Mouse (Mus musculus) limb, embryonic 13.5 days (tissue): ENCODE measurements around the gene Gm28048. TPM values are rescaled to one million over a fixed set of nuclear protein-coding genes. Genes with fewer than 3 reads are reported as not detected.

Experiments
- ATAC-seq: fragments of 200-750 bp; cut with Nextera tagmentation; 2 replicates; pipeline ENCODE4 v1.8.0; 2017; ENCODE audit warnings: low read depth, moderate number of reproducible peaks, moderate TSS enrichment; ENCODE audit not compliant: low FRiP score
- H3K27ac ChIP-seq: fragments of 300-500 bp; sonication (generic); 2 replicates; pipeline ENCODE4 v1.5.1; 2015; ENCODE audit warnings: inconsistent platforms, mild to moderate bottlenecking, moderate library complexity
- H3K27me3 ChIP-seq: fragments of 300-500 bp; sonication (generic); 2 replicates; pipeline ENCODE4 v1.6.1; 2015; ENCODE audit warnings: mild to moderate bottlenecking, inconsistent platforms
- H3K36me3 ChIP-seq: fragments of 300-500 bp; sonication (generic); 2 replicates; pipeline ENCODE4 v1.6.1; 2015; ENCODE audit warnings: inconsistent platforms, mild to moderate bottlenecking, moderate library complexity
- H3K4me1 ChIP-seq: fragments of 300-500 bp; sonication (generic); 2 replicates; pipeline ENCODE4 v1.6.1; 2015; ENCODE audit warnings: inconsistent platforms
- H3K4me2 ChIP-seq: fragments of 300-500 bp; sonication (generic); replicated peaks from 2 replicates; pipeline ENCODE4 v1.6.1; 2015; ENCODE audit warnings: inconsistent platforms, mild to moderate bottlenecking, moderate library complexity
- H3K4me3 ChIP-seq: fragments of 300-500 bp; sonication (generic); 2 replicates; pipeline ENCODE4 v1.5.1; 2015; ENCODE audit warnings: moderate library complexity, mild to moderate bottlenecking, inconsistent platforms
- H3K9ac ChIP-seq: fragments of 300-500 bp; sonication (generic); 2 replicates; pipeline ENCODE4 v1.6.1; 2015; ENCODE audit warnings: mild to moderate bottlenecking, inconsistent platforms
- H3K9me3 ChIP-seq: fragments of 300-500 bp; sonication (generic); 2 replicates; pipeline ENCODE4 v1.6.1; 2016; ENCODE audit warnings: inconsistent platforms
- WGBS: fragments of 180-500 bp; shearing (Covaris S2); methylation state at CpG from one replicate; pipeline ENCODE4 v1.1.7; 2015; 5-methylcytosine and 5-hydroxymethylcytosine counted together
- polyA plus RNA-seq: library from polyadenylated mRNA; unstranded; fragments of >200 nt; fragmentation: Nextera tagmentation; extraction: Ambion mirVana; gene quantifications from 2 replicates; pipeline ENCODE4 v1.2.1, GENCODE M21; 2015

The Gm28048 gene
- polyA plus RNA-seq, 1 experiment from 2014 or later: 7.6 TPM

- Histone ChIP-seq H3K4me2 (no peak overlapping the region), H3K27ac (no peak overlapping the region), H3K9me3 (no peaks in the 10 kb centered on the region), H3K4me1 (no peaks in the 10 kb centered on the region), H3K27me3 (no peaks in the 10 kb centered on the region), H3K36me3 (peaks cover 22% of the 10 kb centered on the region), H3K9ac (no peak overlapping the region), H3K4me3 (no peak overlapping the region)
- ATAC-seq: no peak
- WGBS: 91% methylated on average over 4 of the region's 4 CpGs
These were observed 84.2 kb downstream of the Gm28048 start for GRCm38 (mm10) chr11:22897642-22898041.

GRCm38 (mm10) chr11:22897127-22897526, 84.8 kb downstream of the Gm28048 start:
- no peak overlapping the region for H3K4me2 ChIP-seq
- no peak overlapping the region for H3K9ac ChIP-seq
- H3K36me3 ChIP-seq: peaks cover 22% of the 10 kb centered on the region
- ATAC-seq: no peak
- H3K27ac ChIP-seq: no peak overlapping the region
- no peaks in the 10 kb centered on the region for H3K9me3 ChIP-seq
- 88% methylated on average over 4 of the region's 4 CpGs for WGBS
- no peaks in the 10 kb centered on the region for H3K27me3 ChIP-seq
- H3K4me1 ChIP-seq: no peaks in the 10 kb centered on the region
- no peak overlapping the region for H3K4me3 ChIP-seq

- H3K36me3 ChIP-seq: peaks cover 2% of the 10 kb centered on the region
- H3K9me3 ChIP-seq: no peaks in the 10 kb centered on the region
- WGBS: 41% methylated on average over 3 of the region's 3 CpGs
- no peak for ATAC-seq
- H3K9ac ChIP-seq: no peak overlapping the region
- H3K4me1 ChIP-seq: no peaks in the 10 kb centered on the region
- H3K4me3 ChIP-seq: no peak overlapping the region
- H3K27me3 ChIP-seq: no peaks in the 10 kb centered on the region
- no peak overlapping the region for H3K4me2 ChIP-seq
- no peak overlapping the region for H3K27ac ChIP-seq
These were observed 88.8 kb downstream of the Gm28048 start for GRCm38 (mm10) chr11:22893075-22893474.

- ATAC-seq: no peak
- H3K4me3 ChIP-seq: no peak overlapping the region
- H3K4me1 ChIP-seq: no peaks in the 10 kb centered on the region
- WGBS: 75% methylated on average over 6 of the region's 6 CpGs
- no peaks in the 10 kb centered on the region for H3K27me3 ChIP-seq
- no peaks in the 10 kb centered on the region for H3K9me3 ChIP-seq
- no peak overlapping the region for H3K4me2 ChIP-seq
- no peaks in the 10 kb centered on the region for H3K36me3 ChIP-seq
- H3K9ac ChIP-seq: no peak overlapping the region
- no peak overlapping the region for H3K27ac ChIP-seq
These were observed 89.4 kb downstream of the Gm28048 start for GRCm38 (mm10) chr11:22892466-22892865.

GRCm38 (mm10) chr11:22891876-22892275, 90.0 kb downstream of the Gm28048 start:
- no peak overlapping the region for H3K9ac ChIP-seq
- no peaks in the 10 kb centered on the region for H3K36me3 ChIP-seq
- H3K4me3 ChIP-seq: no peak overlapping the region
- H3K27me3 ChIP-seq: no peaks in the 10 kb centered on the region
- H3K27ac ChIP-seq: no peak overlapping the region
- no peak for ATAC-seq
- H3K9me3 ChIP-seq: no peaks in the 10 kb centered on the region
- WGBS: 87% methylated on average over 7 of the region's 7 CpGs
- no peak overlapping the region for H3K4me2 ChIP-seq
- no peaks in the 10 kb centered on the region for H3K4me1 ChIP-seq

GRCm38 (mm10) chr11:22891242-22891641, 90.6 kb downstream of the Gm28048 start:
- H3K27me3 ChIP-seq: no peaks in the 10 kb centered on the region
- H3K4me1 ChIP-seq: no peaks in the 10 kb centered on the region
- WGBS: 66% methylated on average over 9 of the region's 9 CpGs
- no peaks in the 10 kb centered on the region for H3K9me3 ChIP-seq
- H3K27ac ChIP-seq: no peak overlapping the region
- H3K36me3 ChIP-seq: no peaks in the 10 kb centered on the region
- H3K4me3 ChIP-seq: no peak overlapping the region
- H3K4me2 ChIP-seq: no peak overlapping the region
- no peak for ATAC-seq
- H3K9ac ChIP-seq: no peak overlapping the region

- no peak overlapping the region for H3K9ac ChIP-seq
- H3K9me3 ChIP-seq: no peaks in the 10 kb centered on the region
- no peaks in the 10 kb centered on the region for H3K36me3 ChIP-seq
- H3K4me3 ChIP-seq: no peak overlapping the region
- H3K27ac ChIP-seq: no peak overlapping the region
- WGBS: 87% methylated on average over 3 of the region's 3 CpGs
- no peaks in the 10 kb centered on the region for H3K4me1 ChIP-seq
- no peaks in the 10 kb centered on the region for H3K27me3 ChIP-seq
- ATAC-seq: no peak
- H3K4me2 ChIP-seq: no peak overlapping the region
These were observed 92.7 kb downstream of the Gm28048 start for GRCm38 (mm10) chr11:22889224-22889623.

GRCm38 (mm10) chr11:22886991-22887390, 94.9 kb downstream of the Gm28048 start:
- no peaks in the 10 kb centered on the region for H3K27me3 ChIP-seq
- WGBS: 96% methylated on average over 4 of the region's 4 CpGs
- no peaks in the 10 kb centered on the region for H3K4me1 ChIP-seq
- no peaks in the 10 kb centered on the region for H3K9me3 ChIP-seq
- H3K4me2 ChIP-seq: no peak overlapping the region
- H3K27ac ChIP-seq: no peak overlapping the region
- no peak overlapping the region for H3K4me3 ChIP-seq
- H3K9ac ChIP-seq: no peak overlapping the region
- no peak for ATAC-seq
- no peaks in the 10 kb centered on the region for H3K36me3 ChIP-seq

- Histone ChIP-seq H3K4me2 (no peak overlapping the region), H3K9me3 (no peaks in the 10 kb centered on the region), H3K36me3 (no peaks in the 10 kb centered on the region), H3K4me3 (no peak overlapping the region), H3K9ac (no peak overlapping the region), H3K27me3 (no peaks in the 10 kb centered on the region), H3K27ac (no peak overlapping the region), H3K4me1 (no peaks in the 10 kb centered on the region)
- ATAC-seq: no peak
- WGBS: 100% methylated on average over 1 of the region's 1 CpGs
These were observed 96.5 kb downstream of the Gm28048 start for GRCm38 (mm10) chr11:22885350-22885749.

GRCm38 (mm10) chr11:22883676-22884075, 98.2 kb downstream of the Gm28048 start:
- WGBS: 73% methylated on average over 2 of the region's 2 CpGs
- no peak overlapping the region for H3K4me3 ChIP-seq
- H3K36me3 ChIP-seq: no peaks in the 10 kb centered on the region
- 0 out of 2 replicates have a peak, but pooled peaks cover 3% of the 10 kb centered on the region for H3K4me1 ChIP-seq
- H3K27me3 ChIP-seq: no peaks in the 10 kb centered on the region
- no peak overlapping the region for H3K4me2 ChIP-seq
- no peak overlapping the region for H3K27ac ChIP-seq
- no peak for ATAC-seq
- H3K9ac ChIP-seq: no peak overlapping the region
- H3K9me3 ChIP-seq: no peaks in the 10 kb centered on the region

GRCm38 (mm10) chr11:22882926-22883325, 99.0 kb downstream of the Gm28048 start:
- H3K9ac ChIP-seq: no peak overlapping the region
- H3K36me3 ChIP-seq: no peaks in the 10 kb centered on the region
- no peak overlapping the region for H3K4me3 ChIP-seq
- H3K27me3 ChIP-seq: no peaks in the 10 kb centered on the region
- ATAC-seq: no peak
- 0 out of 2 replicates have a peak, but pooled peaks cover 3% of the 10 kb centered on the region for H3K4me1 ChIP-seq
- H3K4me2 ChIP-seq: no peak overlapping the region
- no peak overlapping the region for H3K27ac ChIP-seq
- H3K9me3 ChIP-seq: no peaks in the 10 kb centered on the region

- no peak overlapping the region for H3K27ac ChIP-seq
- H3K4me3 ChIP-seq: no peak overlapping the region
- no peak overlapping the region for H3K4me2 ChIP-seq
- H3K36me3 ChIP-seq: no peaks in the 10 kb centered on the region
- no peaks in the 10 kb centered on the region for H3K9me3 ChIP-seq
- 80% methylated on average over 3 of the region's 3 CpGs for WGBS
- H3K27me3 ChIP-seq: no peaks in the 10 kb centered on the region
- no peak overlapping the region for H3K9ac ChIP-seq
- ATAC-seq: no peak
- 0 out of 2 replicates have a peak, but pooled peaks cover 3% of the 10 kb centered on the region for H3K4me1 ChIP-seq
These were observed 101.3 kb downstream of the Gm28048 start for GRCm38 (mm10) chr11:22880383-22881172.

- no peak for ATAC-seq
- H3K4me3 ChIP-seq: no peak overlapping the region
These were observed 102.2 kb downstream of the Gm28048 start for GRCm38 (mm10) chr11:22879645-22880044.

More at GRCm38 (mm10) chr11:22879645-22880044, 102.2 kb downstream of the Gm28048 start:
- no peaks in the 10 kb centered on the region for H3K27me3 ChIP-seq
- no peak overlapping the region for H3K4me2 ChIP-seq
- 75% methylated on average over 4 of the region's 4 CpGs for WGBS
- 0 out of 2 replicates have a peak, but pooled peaks cover 3% of the 10 kb centered on the region for H3K4me1 ChIP-seq
- H3K9ac ChIP-seq: no peak overlapping the region
- no peaks in the 10 kb centered on the region for H3K36me3 ChIP-seq
- no peaks in the 10 kb centered on the region for H3K9me3 ChIP-seq
- H3K27ac ChIP-seq: no peak overlapping the region
